Mouse (Mus musculus): Measurements from ENCODE around the gene Peak1. TPM values are rescaled to one million over a fixed set of nuclear protein-coding genes. Genes with fewer than 3 reads are reported as not detected.
"Not testable (repeated sequence)": the region's sequence is repeated elsewhere in the genome, so short reads cannot be mapped to it uniquely, and the experiment has no call there.

The Peak1 gene
- polyA plus RNA-seq, 1 experiment from 2014 or later: 17.5 TPM

- no peak for ATAC-seq (replicated peaks; ENCODE audit: low FRiP score)
- WGBS: 84% methylated on average over 2 of the region's 2 CpGs
- peak overlapping the region; percentile 38; the same call in 1 of the 2 replicates for H3K27ac ChIP-seq
Observed at GRCm38 (mm10) chr9:56233316-56233715, 184.6 kb downstream of the Peak1 start.

GRCm38 (mm10) chr9:56230906-56231305, 187.0 kb downstream of the Peak1 start:
- no peaks in the 10 kb centered on the region for H3K9me3 ChIP-seq (replicated peaks)
- H3K4me3 ChIP-seq (replicated peaks): no peak overlapping the region
- 0 out of 2 replicates have a peak, but pooled peaks cover 3% of the 10 kb centered on the region for H3K4me1 ChIP-seq
- H3K27me3 ChIP-seq: no peaks in the 10 kb centered on the region
- no peak overlapping the region for H3K4me2 ChIP-seq
- H3K27ac ChIP-seq: no peak overlapping the region
- no peak overlapping the region for H3K9ac ChIP-seq
- H3K36me3 ChIP-seq: peaks cover 20% of the 10 kb centered on the region
- ATAC-seq (replicated peaks; ENCODE audit: low FRiP score): no peak

More at GRCm38 (mm10) chr9:56233316-56233715, 184.6 kb downstream of the Peak1 start:
- Histone ChIP-seq H3K36me3 (peaks cover 3% of the 10 kb centered on the region; the same call in 1 of the 2 replicates), H3K9ac (no peak overlapping the region), H3K4me3 (replicated peaks) (no peak overlapping the region), H3K4me1 (0 out of 2 replicates have a peak, but pooled peaks cover 3% of the 10 kb centered on the region), H3K4me2 (no peak overlapping the region), H3K27me3 (no peaks in the 10 kb centered on the region), H3K9me3 (replicated peaks) (no peaks in the 10 kb centered on the region)

- Histone ChIP-seq H3K4me1 (no peaks in the 10 kb centered on the region), H3K9me3 (replicated peaks) (no peaks in the 10 kb centered on the region), H3K9ac (no peak overlapping the region), H3K27ac (no peak overlapping the region), H3K4me3 (replicated peaks) (no peak overlapping the region), H3K27me3 (no peaks in the 10 kb centered on the region), H3K4me2 (no peak overlapping the region), H3K36me3 (peaks cover 20% of the 10 kb centered on the region)
- 89% methylated on average over 7 of the region's 7 CpGs for WGBS
- ATAC-seq (replicated peaks; ENCODE audit: low FRiP score): no peak
Observed at GRCm38 (mm10) chr9:56227626-56228025, 190.2 kb downstream of the Peak1 start.

- not testable (repeated sequence) for H3K9ac ChIP-seq; H3K4me1 ChIP-seq; H3K27me3 ChIP-seq; H3K27ac ChIP-seq; H3K9me3 ChIP-seq (replicated peaks)
- Histone ChIP-seq H3K4me3 (replicated peaks) (peak overlapping the region; percentile 17; the same call in 1 of the 2 replicates), H3K4me2 (peak overlapping the region; percentile 44), H3K36me3 (peaks cover 20% of the 10 kb centered on the region)
- peak; percentile 100 for ATAC-seq (replicated peaks; ENCODE audit: low FRiP score)
- 19% methylated on average over 45 of the region's 45 CpGs for WGBS
Observed at GRCm38 (mm10) chr9:56223429-56224051, 194.3 kb downstream of the Peak1 start.

- no peak overlapping the region for H3K27ac ChIP-seq
- peaks cover 5% of the 10 kb centered on the region for H3K4me1 ChIP-seq
- H3K27me3 ChIP-seq: no peaks in the 10 kb centered on the region
- H3K9me3 ChIP-seq (replicated peaks): no peaks in the 10 kb centered on the region
- no peak overlapping the region for H3K9ac ChIP-seq
- H3K36me3 ChIP-seq: no peaks in the 10 kb centered on the region
- WGBS: 85% methylated on average over 2 of the region's 2 CpGs
- no peak overlapping the region for H3K4me3 ChIP-seq (replicated peaks)
- ATAC-seq (replicated peaks; ENCODE audit: low FRiP score): no peak
- no peak overlapping the region for H3K4me2 ChIP-seq
Observed at GRCm38 (mm10) chr9:56218860-56219259, 199.0 kb downstream of the Peak1 start.

GRCm38 (mm10) chr9:56218043-56218442, 199.8 kb downstream of the Peak1 start:
- WGBS: 85% methylated on average over 2 of the region's 2 CpGs
- Histone ChIP-seq H3K4me3 (replicated peaks) (no peak overlapping the region), H3K27me3 (no peaks in the 10 kb centered on the region), H3K4me1 (peaks cover 10% of the 10 kb centered on the region), H3K27ac (no peak overlapping the region), H3K9me3 (replicated peaks) (no peaks in the 10 kb centered on the region), H3K36me3 (no peaks in the 10 kb centered on the region), H3K9ac (no peak overlapping the region), H3K4me2 (no peak overlapping the region)
- ATAC-seq (replicated peaks; ENCODE audit: low FRiP score): no peak

GRCm38 (mm10) chr9:56217386-56217785, 200.5 kb downstream of the Peak1 start:
- Histone ChIP-seq H3K36me3 (no peaks in the 10 kb centered on the region), H3K9me3 (replicated peaks) (no peaks in the 10 kb centered on the region), H3K27me3 (no peaks in the 10 kb centered on the region), H3K4me2 (no peak overlapping the region), H3K4me1 (peaks cover 10% of the 10 kb centered on the region), H3K9ac (no peak overlapping the region), H3K27ac (no peak overlapping the region), H3K4me3 (replicated peaks) (no peak overlapping the region)
- ATAC-seq (replicated peaks; ENCODE audit: low FRiP score): no peak
- 70% methylated on average over 1 of the region's 1 CpGs for WGBS

- WGBS: 44% methylated on average over 11 of the region's 11 CpGs
- H3K4me3 ChIP-seq (replicated peaks): no peak overlapping the region
- no peaks in the 10 kb centered on the region for H3K27me3 ChIP-seq
- peaks cover 10% of the 10 kb centered on the region for H3K4me1 ChIP-seq
- 0 out of 2 replicates have a peak overlapping the region, but pooled peaks have one; percentile 41 for H3K27ac ChIP-seq
- H3K9me3 ChIP-seq (replicated peaks): no peaks in the 10 kb centered on the region
- H3K36me3 ChIP-seq: no peaks in the 10 kb centered on the region
- H3K4me2 ChIP-seq: no peak overlapping the region
- H3K9ac ChIP-seq: no peak overlapping the region
- no peak; the same call in 1 of the 2 replicates for ATAC-seq (replicated peaks; ENCODE audit: low FRiP score)
Observed at GRCm38 (mm10) chr9:56213451-56214291, 204.2 kb downstream of the Peak1 start.

GRCm38 (mm10) chr9:56208817-56209216, 209.1 kb downstream of the Peak1 start:
- no peak for ATAC-seq (replicated peaks; ENCODE audit: low FRiP score)

GRCm38 (mm10) chr9:56207516-56207915, 210.4 kb downstream of the Peak1 start:
- H3K4me1 ChIP-seq: no peaks in the 10 kb centered on the region
- H3K27ac ChIP-seq: no peak overlapping the region
- H3K9ac ChIP-seq: no peak overlapping the region
- no peak overlapping the region for H3K4me2 ChIP-seq
- H3K9me3 ChIP-seq (replicated peaks): no peaks in the 10 kb centered on the region
- H3K27me3 ChIP-seq: no peaks in the 10 kb centered on the region
- no peak overlapping the region for H3K4me3 ChIP-seq (replicated peaks)
- no peak for ATAC-seq (replicated peaks; ENCODE audit: low FRiP score)
- H3K36me3 ChIP-seq: peaks cover 31% of the 10 kb centered on the region
- WGBS: 78% methylated on average over 5 of the region's 5 CpGs

More at GRCm38 (mm10) chr9:56208817-56209216, 209.1 kb downstream of the Peak1 start:
- Histone ChIP-seq H3K4me2 (no peak overlapping the region), H3K4me1 (peaks cover 4% of the 10 kb centered on the region), H3K27ac (no peak overlapping the region), H3K4me3 (replicated peaks) (no peak overlapping the region), H3K9me3 (replicated peaks) (no peaks in the 10 kb centered on the region), H3K36me3 (peaks cover 29% of the 10 kb centered on the region), H3K9ac (no peak overlapping the region), H3K27me3 (no peaks in the 10 kb centered on the region)
- WGBS: 85% methylated on average over 8 of the region's 8 CpGs

- Histone ChIP-seq H3K4me1 (no peaks in the 10 kb centered on the region), H3K36me3 (peaks cover 31% of the 10 kb centered on the region), H3K4me3 (replicated peaks) (no peak overlapping the region), H3K9me3 (replicated peaks) (no peaks in the 10 kb centered on the region), H3K27me3 (no peaks in the 10 kb centered on the region), H3K27ac (no peak overlapping the region), H3K9ac (no peak overlapping the region), H3K4me2 (no peak overlapping the region)
- WGBS: 85% methylated on average over 10 of the region's 10 CpGs
- ATAC-seq (replicated peaks; ENCODE audit: low FRiP score): no peak
Observed at GRCm38 (mm10) chr9:56207083-56207482, 210.8 kb downstream of the Peak1 start.

- ATAC-seq (replicated peaks; ENCODE audit: low FRiP score): no peak
- WGBS: 81% methylated on average over 11 of the region's 11 CpGs
- Histone ChIP-seq H3K9me3 (replicated peaks) (no peaks in the 10 kb centered on the region), H3K4me1 (peaks cover 10% of the 10 kb centered on the region), H3K4me3 (replicated peaks) (no peak overlapping the region), H3K9ac (no peak overlapping the region), H3K36me3 (peaks cover 31% of the 10 kb centered on the region), H3K27ac (no peak overlapping the region), H3K4me2 (no peak overlapping the region), H3K27me3 (no peaks in the 10 kb centered on the region)
Observed at GRCm38 (mm10) chr9:56205336-56205735, 212.5 kb downstream of the Peak1 start.
